Mouse (Mus musculus) embryonic facial prominence, embryonic 15.5 days (tissue): ENCODE measurements around the gene Cd300lb. TPM values are rescaled to one million over a fixed set of nuclear protein-coding genes. Genes with fewer than 3 reads are reported as not detected.

Experiments
- polyA plus RNA-seq: library from polyadenylated mRNA; unstranded; fragments of >200 nt; fragmentation: Nextera tagmentation; extraction: Ambion mirVana; gene quantifications from 2 replicates; pipeline ENCODE4 v1.2.1, GENCODE M21; 2015

Cd300lb gene
- polyA plus RNA-seq, 1 experiment from 2014 or later: 0.61 TPM

Other genes starting within 250 kb of the Cd300lb start
- gene Dnaic2, start 207.0 kb downstream of the Cd300lb start, polyA plus RNA-seq: 8.0 and 13.2 TPM in 2 replicates
- gene Kif19a, start 169.0 kb downstream of the Cd300lb start, polyA plus RNA-seq: 1.7 and 3.2 TPM in 2 replicates
- gene Btbd17, start 138.4 kb downstream of the Cd300lb start, polyA plus RNA-seq: 3.6 and 4.2 TPM in 2 replicates
- not detected in 2 replicates for gene Gpr142, start 135.5 kb downstream of the Cd300lb start, polyA plus RNA-seq
- gene Gprc5c, start 83.2 kb downstream of the Cd300lb start, polyA plus RNA-seq: 40.4 and 45.4 TPM in 2 replicates
- gene Cd300a, start 44.3 kb downstream of the Cd300lb start, polyA plus RNA-seq: 1.6 and 1.8 TPM in 2 replicates
- gene Cd300c, start 34.8 kb upstream of the Cd300lb start, polyA plus RNA-seq: not detected in 2 replicates
- 0.28 and 0.34 TPM in 2 replicates for gene Cd300ld, start 55.5 kb upstream of the Cd300lb start, polyA plus RNA-seq
- 3.8 and 5.6 TPM in 2 replicates for gene Cd300c2, start 67.5 kb upstream of the Cd300lb start, polyA plus RNA-seq
- gene Cd300ld2, start 81.8 kb upstream of the Cd300lb start, polyA plus RNA-seq: not detected in 2 replicates
- not detected in 2 replicates for gene Cd300ld4, start 92.6 kb upstream of the Cd300lb start, polyA plus RNA-seq
- not detected in 2 replicates for gene Cd300ld5, start 103.4 kb upstream of the Cd300lb start, polyA plus RNA-seq
- not detected in 2 replicates for gene Cd300ld3, start 114.0 kb upstream of the Cd300lb start, polyA plus RNA-seq
- gene Cd300e, start 127.8 kb upstream of the Cd300lb start, polyA plus RNA-seq: 0.12 and 0.16 TPM in 2 replicates
- 1.6 and 2.0 TPM in 2 replicates for gene Rab37, start 157.0 kb upstream of the Cd300lb start, polyA plus RNA-seq
- gene Cd300lf, start 199.6 kb upstream of the Cd300lb start, polyA plus RNA-seq: 0.96 and 1.0 TPM in 2 replicates
- 45.2 and 51.8 TPM in 2 replicates for gene Slc9a3r1, start 229.0 kb upstream of the Cd300lb start, polyA plus RNA-seq